Mouse (Mus musculus): Measurements from ENCODE around the gene Tspan9. TPM values are rescaled to one million over a fixed set of nuclear protein-coding genes. Genes with fewer than 3 reads are reported as not detected.
A peak's percentile ranks its signal among the peaks of the same experiment; 100 is the strongest.

Gene Tspan9
- total RNA-seq, 2 experiments from 2014 or later: 105 to 126 TPM

DNA sequence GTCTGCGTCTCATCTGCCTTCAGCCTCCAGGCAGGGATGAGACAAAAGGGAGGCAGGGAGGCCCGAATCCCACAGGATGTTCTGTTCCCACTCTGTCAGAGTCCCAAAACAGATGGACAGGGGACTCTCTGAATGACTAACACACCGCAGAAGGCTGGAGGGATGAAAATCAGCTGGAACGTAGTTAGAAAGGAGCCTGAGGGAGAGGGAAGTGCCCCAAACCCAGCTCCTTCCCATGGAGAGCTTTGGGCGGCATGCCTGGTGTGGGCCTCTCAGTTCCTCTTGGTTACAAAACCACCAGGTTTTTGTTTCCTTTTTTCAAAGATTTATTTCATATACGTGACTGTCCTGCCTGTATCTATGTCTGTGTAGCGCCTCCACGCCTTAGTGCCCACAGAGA is 35.7 kb downstream of the Tspan9 start:
- no peak for DNase-seq
- intact Hi-C loops (cut with DNase I): no loop called here

DNA sequence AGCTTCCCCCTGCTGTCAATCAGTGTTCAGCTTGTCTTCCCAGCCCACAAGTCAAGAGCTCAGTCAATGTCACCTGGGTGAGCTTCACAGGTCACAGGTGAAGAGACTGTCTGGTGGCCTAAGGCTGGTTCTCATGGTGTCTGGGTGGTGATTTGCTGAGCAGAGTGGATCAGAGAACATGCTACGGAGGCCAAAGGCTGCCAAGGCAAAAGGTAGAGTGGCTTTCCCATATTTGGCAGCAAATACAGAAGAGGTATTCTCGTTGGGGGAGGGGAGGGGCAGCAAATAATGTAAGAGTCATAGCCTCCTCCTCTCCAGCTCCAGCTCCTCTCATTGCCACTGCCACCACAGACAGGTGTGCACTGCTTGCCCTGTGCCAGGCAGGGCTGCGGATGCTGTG is 37.2 kb downstream of the Tspan9 start:
- DNase-seq: no peak
- intact Hi-C loops (cut with DNase I): no loop called here

GRCm38 (mm10) chr6:128104712-128105324 is 38.6 kb downstream of the Tspan9 start:
- intact Hi-C loops (cut with DNase I): loop anchor here (2.0 kb wide), 1 partner anchor 28 kb away; no protein-coding TSS in a partner anchor
- DNase-seq: no peak

DNA sequence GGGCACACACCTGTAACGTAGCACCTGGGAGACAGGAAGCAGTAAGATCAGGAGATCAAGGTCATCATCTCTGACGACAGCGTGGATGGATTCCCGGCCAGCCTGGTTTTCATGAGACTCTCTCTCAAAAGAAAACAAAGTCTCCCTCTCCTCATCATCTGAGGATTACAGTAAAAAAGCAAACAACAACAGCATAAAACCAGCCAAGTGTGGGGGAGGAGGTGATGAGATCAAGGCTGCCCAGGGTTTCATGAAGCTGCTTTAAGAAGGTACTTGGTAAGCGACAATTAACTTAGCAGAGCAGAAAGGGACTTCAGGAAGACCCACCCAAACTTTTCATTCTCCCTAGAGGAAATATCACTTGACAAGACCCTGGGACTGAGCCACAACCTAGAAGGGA is 39.5 kb downstream of the Tspan9 start:
- intact Hi-C loops (cut with DNase I): loop anchor here (2.0 kb wide), 2 partner anchors 29 to 39 kb away; partner anchors contain the start of gene Tspan9

DNA sequence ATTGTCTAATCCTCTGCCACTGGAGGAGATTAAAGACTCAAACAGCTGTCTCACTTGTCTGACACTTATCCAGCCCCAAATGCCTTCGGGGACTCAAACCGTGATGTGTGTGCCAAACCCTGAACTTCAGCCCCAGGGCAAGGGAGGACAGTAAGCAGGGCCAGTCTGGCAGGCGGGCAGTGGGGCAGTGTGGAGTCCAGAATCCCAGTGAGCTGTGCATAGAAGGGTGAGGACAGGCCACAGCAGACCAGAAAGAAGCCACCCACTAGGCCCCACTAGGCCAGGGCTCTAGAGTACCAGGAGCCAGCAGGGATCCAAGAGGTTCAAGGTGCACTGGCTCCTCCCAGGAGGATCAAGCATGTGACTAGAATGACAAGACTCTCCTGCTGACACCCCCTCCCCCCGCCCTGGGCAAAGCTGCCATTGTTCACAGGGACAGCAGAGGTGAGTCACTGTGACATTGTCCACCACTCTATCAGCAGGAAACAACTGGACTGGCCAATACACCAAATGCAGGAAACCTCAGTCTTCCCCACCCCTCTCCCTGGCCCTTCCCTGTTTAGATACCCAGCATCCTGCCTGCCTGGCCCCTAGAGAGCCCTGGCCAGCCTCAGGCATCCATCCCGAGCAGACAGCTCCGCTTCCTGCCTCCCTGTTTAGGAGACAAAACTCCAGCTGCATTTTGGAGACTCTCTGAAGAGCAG is 40.9 kb downstream of the Tspan9 start:
- intact Hi-C loops (cut with DNase I): loop anchor here (2.0 kb wide), 1 partner anchor 40 kb away; the partner anchor contains the start of gene Tspan9
- peak; percentile 62 to 65 for DNase-seq

More for the DNA sequence above, 39.5 kb downstream of the Tspan9 start:
- no peak for DNase-seq

GRCm38 (mm10) chr6:128099871-128100270 is 43.5 kb downstream of the Tspan9 start:
- intact Hi-C loops (cut with DNase I): no loop called here
- peak in 1 of 2 experiments; percentile 42 for DNase-seq

DNA sequence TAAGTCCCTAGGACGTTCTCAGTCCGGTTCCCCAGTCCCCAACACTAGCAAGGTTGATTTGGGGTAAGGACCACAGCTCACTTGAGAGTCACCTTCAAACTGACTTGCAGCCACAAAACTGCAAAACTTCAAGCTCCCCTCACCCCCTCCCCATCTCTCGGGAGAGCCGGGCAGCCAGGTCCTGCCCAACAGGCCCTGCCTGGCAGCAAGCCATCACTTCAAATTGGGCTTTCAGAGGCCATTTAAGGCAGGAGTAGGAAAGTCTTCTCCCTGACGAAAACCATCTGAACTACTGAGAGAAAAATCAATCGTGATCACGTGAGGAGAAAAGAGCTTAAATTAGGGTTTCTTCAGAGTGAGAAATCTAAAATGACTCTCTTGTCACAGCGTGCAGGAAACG is 44.2 kb downstream of the Tspan9 start:
- intact Hi-C loops (cut with DNase I): no loop called here
- no peak for DNase-seq

DNA sequence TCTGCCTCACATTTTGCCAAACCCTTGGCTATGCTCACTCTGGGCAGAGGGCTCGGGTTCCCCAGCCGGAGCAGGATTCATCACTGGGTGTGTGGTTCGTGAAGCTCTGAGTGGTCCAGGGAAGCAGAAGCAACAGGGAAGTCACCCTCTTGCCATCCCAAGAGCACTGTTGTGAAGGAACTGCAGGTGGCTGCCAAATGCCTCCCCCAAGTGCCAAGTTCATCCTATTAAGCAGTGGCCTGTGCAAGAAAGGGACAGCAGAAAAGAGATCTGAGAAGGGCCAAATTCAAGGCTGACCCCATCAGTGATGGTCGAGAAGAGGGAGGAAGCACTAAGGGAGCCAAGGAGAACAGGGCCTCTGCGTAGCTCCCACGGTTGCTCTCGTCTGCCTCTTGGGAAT is 46.9 kb downstream of the Tspan9 start:
- intact Hi-C loops (cut with DNase I): no loop called here
- no peak for DNase-seq

- intact Hi-C loops (cut with DNase I): no loop called here
- no peak for DNase-seq
Observed at GRCm38 (mm10) chr6:128095906-128096305, 47.5 kb downstream of the Tspan9 start.

DNA sequence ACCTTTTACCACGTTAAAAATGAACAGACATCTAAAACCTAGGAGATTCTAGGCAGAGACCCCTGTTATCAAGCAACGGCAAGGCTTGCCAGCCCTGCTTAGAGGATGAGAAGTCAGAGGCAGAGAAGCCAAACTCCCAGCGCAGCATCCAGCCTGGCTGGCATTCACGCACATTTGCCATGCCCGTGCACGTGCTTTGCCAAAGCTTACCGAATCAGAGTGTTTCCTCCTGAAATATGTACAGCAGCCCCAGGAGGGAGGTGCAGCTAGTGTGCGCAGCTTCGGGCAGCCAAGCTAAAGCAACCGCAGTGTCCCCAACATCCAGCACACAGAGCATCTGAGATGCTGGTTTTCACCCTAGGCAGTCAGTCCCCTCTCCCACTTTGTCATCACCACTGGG is 48.3 kb downstream of the Tspan9 start:
- intact Hi-C loops (cut with DNase I): no loop called here
- DNase-seq: no peak

- DNase-seq: no peak
- intact Hi-C loops (cut with DNase I): no loop called here
Observed at GRCm38 (mm10) chr6:128093856-128094628, 49.4 kb downstream of the Tspan9 start.

DNA sequence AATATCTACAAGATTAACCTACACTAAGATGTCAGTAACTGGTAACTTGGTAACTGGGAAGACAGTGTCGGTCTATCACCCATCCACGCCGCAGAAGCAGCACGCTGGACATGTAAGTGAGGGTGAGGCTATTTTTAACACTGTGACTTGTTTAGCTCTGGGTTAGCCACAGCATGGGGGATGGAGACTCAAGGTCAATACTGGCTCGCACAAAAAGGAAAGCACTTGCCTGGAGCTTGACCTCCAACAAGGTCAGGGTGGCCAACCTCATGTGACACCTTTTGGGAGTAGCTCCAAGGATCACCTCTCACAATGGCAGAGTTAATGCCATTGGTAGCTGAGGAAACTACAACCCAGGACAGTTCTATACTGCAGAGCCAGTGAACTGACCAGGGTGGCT is 50.8 kb downstream of the Tspan9 start:
- intact Hi-C loops (cut with DNase I): no loop called here
- DNase-seq: peak; percentile 25 to 41

DNA sequence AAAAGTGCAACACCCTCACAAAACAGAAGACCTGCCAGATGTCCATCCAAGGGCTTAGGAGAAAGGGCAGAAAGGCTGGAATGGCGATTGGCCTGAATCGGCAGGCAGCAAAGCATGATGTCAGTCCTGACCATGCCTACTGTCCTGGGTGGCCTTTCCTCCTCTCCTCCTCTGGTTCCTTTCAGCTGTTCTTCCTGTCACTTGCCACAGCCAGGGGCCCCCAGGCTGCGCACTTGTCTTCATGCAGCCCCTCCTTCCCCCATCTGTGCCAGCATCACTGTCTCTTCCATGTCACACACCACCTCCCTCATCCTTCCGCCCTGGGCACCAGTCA is 51.6 kb downstream of the Tspan9 start:
- no peak for DNase-seq
- intact Hi-C loops (cut with DNase I): loop anchor here (1.0 to 2.0 kb wide), 4 partner anchors 29 to 121 kb away; no protein-coding TSS in a partner anchor

GRCm38 (mm10) chr6:128090985-128091832 is 52.2 kb downstream of the Tspan9 start:
- peak in 1 of 2 experiments; percentile 74 for DNase-seq
- intact Hi-C loops (cut with DNase I): loop anchor here (1.0 to 2.0 kb wide), 4 partner anchors 28 to 121 kb away; no protein-coding TSS in a partner anchor

DNA sequence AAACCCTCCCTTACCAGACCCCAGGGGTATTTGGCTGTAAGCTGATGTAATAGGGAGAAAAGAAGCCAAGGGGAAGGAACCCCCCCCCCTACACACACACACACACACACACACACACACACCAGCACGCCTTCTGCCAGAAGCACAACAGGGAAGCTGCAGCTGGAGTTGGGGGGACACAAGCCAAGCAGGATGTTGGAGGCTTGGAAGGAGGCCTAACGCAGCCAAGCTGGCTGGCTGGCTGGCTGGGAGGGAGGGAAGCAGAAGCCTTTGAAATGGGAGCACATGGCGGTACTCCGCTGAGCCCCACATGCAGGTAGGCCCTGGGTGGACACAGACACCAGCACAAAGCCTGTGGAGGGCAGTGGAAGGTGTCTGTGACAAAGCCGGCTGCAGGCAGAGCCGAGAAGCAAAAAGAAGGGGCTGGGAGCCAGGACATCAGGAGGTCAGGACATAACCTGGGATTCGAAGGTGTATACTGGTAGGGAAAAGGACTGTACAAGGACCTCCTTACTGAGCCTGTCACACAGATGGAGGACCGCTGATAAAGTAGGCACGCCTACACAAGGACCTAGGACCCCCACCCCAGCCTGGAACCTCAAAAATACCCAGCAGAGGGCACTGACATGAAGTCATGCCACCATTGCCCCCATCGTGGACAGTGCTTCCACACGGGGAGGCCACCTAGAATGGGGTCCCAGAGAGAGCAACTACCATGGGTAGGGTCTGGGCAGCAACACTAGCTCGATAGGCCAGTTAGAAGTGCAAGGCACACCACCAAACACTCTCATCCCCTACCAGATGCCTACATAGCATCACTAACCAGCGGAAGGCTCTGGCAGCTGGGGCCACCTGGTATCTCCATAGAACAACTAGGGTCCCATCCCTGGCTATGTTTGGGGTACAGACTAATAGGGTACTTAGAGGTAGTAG is 53.4 kb downstream of the Tspan9 start:
- intact Hi-C loops (cut with DNase I): loop anchor here (2.0 kb wide), 1 partner anchor 27 kb away; no protein-coding TSS in a partner anchor

GRCm38 (mm10) chr6:128088746-128089523 is 54.5 kb downstream of the Tspan9 start:
- intact Hi-C loops (cut with DNase I): no loop called here
- DNase-seq: no peak

More for the DNA sequence above, 53.4 kb downstream of the Tspan9 start:
- peak; percentile 80 to 85 for DNase-seq

DNA sequence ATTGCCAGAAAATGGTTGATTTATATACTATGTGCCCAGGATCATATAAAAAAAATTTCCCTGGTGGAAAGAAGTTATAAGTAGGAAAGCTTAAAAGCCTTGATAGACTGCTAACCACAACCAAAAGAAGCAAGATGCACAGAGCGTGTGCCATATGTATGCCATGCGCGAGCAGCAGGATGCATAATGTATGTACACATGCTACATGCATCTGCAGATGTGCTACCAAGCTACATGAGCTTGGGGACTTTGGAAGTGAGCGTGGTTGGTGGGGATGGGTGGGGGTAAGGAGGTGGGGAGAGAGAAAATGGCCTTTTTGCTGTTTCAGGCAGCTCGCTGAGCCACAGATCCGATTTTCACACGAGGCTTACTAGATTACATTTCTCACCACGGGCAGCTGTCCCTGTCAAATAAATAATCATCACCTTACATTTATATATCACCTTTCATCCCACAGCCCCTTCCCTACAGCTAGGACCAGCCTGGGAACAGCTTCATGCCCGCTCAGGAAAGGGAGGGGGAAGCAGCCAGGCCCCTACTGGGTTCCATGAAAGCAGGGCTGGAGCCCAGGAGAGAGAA is 57.8 kb downstream of the Tspan9 start:
- intact Hi-C loops (cut with DNase I): no loop called here
- no peak for DNase-seq

DNA sequence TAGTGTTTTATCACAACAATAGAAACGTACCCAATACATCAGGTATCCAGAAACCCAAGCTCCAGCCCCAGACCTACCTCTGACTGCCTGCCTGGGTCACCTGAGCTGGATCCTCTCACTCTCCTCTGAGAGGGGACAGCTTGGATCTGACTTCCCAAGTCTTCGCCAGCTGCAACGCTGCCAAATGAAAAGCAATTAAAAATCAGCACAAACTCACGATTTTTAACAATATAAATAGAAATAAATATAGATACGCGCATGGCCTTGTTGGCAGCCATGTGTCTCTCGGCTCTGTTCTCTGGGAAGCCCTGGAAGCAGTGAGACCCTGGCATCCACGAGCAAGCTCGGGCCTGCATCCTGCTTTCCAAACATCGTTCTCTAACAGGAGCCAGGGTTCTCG is 60.1 kb downstream of the Tspan9 start:
- DNase-seq: no peak
- intact Hi-C loops (cut with DNase I): no loop called here
